9 mouse cellular contexts compared by ENCODE assay signal in the genomic region with DNA sequence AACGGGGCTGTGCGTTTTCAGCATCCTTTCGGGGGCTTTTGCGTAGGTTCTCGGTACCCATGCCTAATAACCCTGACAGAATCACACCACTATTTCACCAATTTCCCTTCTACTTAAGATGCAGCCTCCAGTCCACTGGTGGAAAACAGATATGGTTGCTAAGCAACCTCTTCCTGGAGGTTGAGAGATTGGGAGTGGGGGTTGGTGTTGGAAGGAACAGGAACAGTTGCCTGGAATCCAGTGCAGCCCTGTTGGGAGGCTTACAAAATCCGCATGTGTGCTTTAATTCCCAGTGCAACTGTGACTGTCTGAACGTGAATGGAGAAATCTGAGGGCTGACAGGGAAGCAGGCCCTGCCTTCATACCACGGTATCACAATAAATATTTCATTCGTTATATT. TPM values are rescaled to one million over a fixed set of nuclear protein-coding genes. Genes with fewer than 3 reads are reported as not detected.
DNase-seq lines count a peak whose midpoint lies in the region; ATAC-seq and TF ChIP-seq lines count a peak whose summit lies in the region.
"Had no signal": no experiment of that assay in that cellular context is flagged by ENCODE, and none has a peak within 500 bp of the region (broad histone marks: within the 10 kb centered on the region; RNA-seq: fewer than 3 reads in every experiment).

No protein-coding gene starts in this region.

- no peak overlapping the region for H3K9ac ChIP-seq in CH12.LX (ENCODE audit: insufficient read depth, low read depth)
- no peak overlapping the region for H3K9ac ChIP-seq in embryonic facial prominence, embryonic 12.5 days
- H3K9ac ChIP-seq in heart, embryonic 15.5 days, result no peak overlapping the region

- TF ChIP-seq RAD21 in CH12.LX (IDR thresholded peaks at IDR 0.05; ENCODE audit: low read depth, low read length), result no peak

- peaks cover 31 to 34% of the 10 kb centered on the region in 2 experiments for H3K4me1 ChIP-seq in CH12.LX (ENCODE audit: control insufficient read depth in 1 of 2, insufficient read depth in 2 of 2)
- H3K4me1 ChIP-seq in embryonic facial prominence, embryonic 12.5 days, result peaks cover 24% of the 10 kb centered on the region
- H3K4me1 ChIP-seq in heart, embryonic 15.5 days (replicated peaks), result peaks cover 3% of the 10 kb centered on the region; the same call in 1 of the 2 replicates

- no peak overlapping the region for H3K4me2 ChIP-seq in CH12.LX (ENCODE audit: insufficient read depth, low read depth, poor library complexity, severe bottlenecking)
- H3K4me2 ChIP-seq in embryonic facial prominence, embryonic 12.5 days (replicated peaks), result no peak overlapping the region
- no peak overlapping the region for H3K4me2 ChIP-seq in heart, embryonic 15.5 days

- ATAC-seq in embryonic facial prominence, embryonic 12.5 days (ENCODE audit: insufficient number of reproducible peaks, insufficient read depth, low FRiP score, low TSS enrichment), result peak; percentile 13; the same call in 1 of the 2 replicates
- ATAC-seq in heart, embryonic 15.5 days (replicated peaks; ENCODE audit: insufficient number of reproducible peaks, insufficient read depth, low FRiP score, low read depth), result peak; percentile 78
- ATAC-seq in megakaryocyte progenitor cell, adult 5-6 weeks (replicated peaks; ENCODE audit: poor library complexity), result no peak

- peak overlapping the region; percentile 21; the same call in 1 of the 2 replicates for H3K27ac ChIP-seq in CH12.LX (ENCODE audit: insufficient read depth, low read depth)
- no peak overlapping the region for H3K27ac ChIP-seq in embryonic facial prominence, embryonic 12.5 days
- H3K27ac ChIP-seq in heart, embryonic 15.5 days, result peak overlapping the region; percentile 31
- H3K27ac ChIP-seq in gastrocnemius, adult 2 months, result no peak overlapping the region

- H3K79me2 ChIP-seq in CH12.LX (replicated peaks; ENCODE audit: control insufficient read depth, extremely low read depth, insufficient read depth, poor library complexity, severe bottlenecking), result no peaks in the 10 kb centered on the region

- TF ChIP-seq CTCF in CH12.LX (conservative IDR thresholded peaks at IDR 0.05 in 1 of 2, IDR thresholded peaks at IDR 0.05 in 1 of 2; ENCODE audit: low read depth in 2 of 2, low read length in 2 of 2), result no peak
- TF ChIP-seq CTCF in gastrocnemius, adult 2 months (IDR thresholded peaks at IDR 0.05), result no peak

- no peak for TF ChIP-seq EP300 in CH12.LX (IDR thresholded peaks at IDR 0.05; ENCODE audit: low read length)

- no peak for DNase-seq in CH12.LX (ENCODE audit: extremely low read depth)
- DNase-seq in left cerebral cortex, postnatal 36 days (ENCODE audit: low spot score in 2 of 2), result peak; percentile 36 to 38
- no peak for DNase-seq in gastrocnemius, adult 2 months
- no peak for DNase-seq in cerebellum, adult 9-11 months
- no peak for DNase-seq in lung, postnatal 14 days
- DNase-seq: kidney, adult 9 months had no signal

- dilution Hi-C loops in CH12.LX (cut with MboI; ENCODE audit: extremely low pct_ligation_motif_present, extremely low pct_unique_long_range_greater_than_20kb, low sequenced_read_pairs), result no loop called here

- H3K36me3 ChIP-seq in CH12.LX (replicated peaks in 1 of 2; ENCODE audit: control insufficient read depth in 1 of 2, insufficient read depth in 1 of 2, low read length in 1 of 2), result no peaks in the 10 kb centered on the region
- no peaks in the 10 kb centered on the region for H3K36me3 ChIP-seq in embryonic facial prominence, embryonic 12.5 days
- no peaks in the 10 kb centered on the region for H3K36me3 ChIP-seq in heart, embryonic 15.5 days

- H3K27me3 ChIP-seq in CH12.LX (replicated peaks), result no peaks in the 10 kb centered on the region
- no peaks in the 10 kb centered on the region for H3K27me3 ChIP-seq in embryonic facial prominence, embryonic 12.5 days
- no peaks in the 10 kb centered on the region for H3K27me3 ChIP-seq in heart, embryonic 15.5 days

- intact Hi-C loops in left cerebral cortex, postnatal 36 days (cut with DNase I), result loop anchor here (5.0 kb wide), 1 partner anchor 85 kb away; a partner anchor contains a TSS
- intact Hi-C loops in gastrocnemius, adult 2 months (cut with DNase I), result no loop called here

- in situ Hi-C loops in CH12.LX (cut with MboI; ENCODE audit: low pct_ligation_motif_present, low pct_unique_long_range_greater_than_20kb, low sequenced_read_pairs), result loop anchor here (10.0 kb wide), 2 partner anchors 83 to 443 kb away; a partner anchor contains a TSS

- H3K9me3 ChIP-seq in CH12.LX (replicated peaks; ENCODE audit: low read length), result no peaks in the 10 kb centered on the region
- H3K9me3 ChIP-seq in embryonic facial prominence, embryonic 12.5 days, result no peaks in the 10 kb centered on the region
- no peaks in the 10 kb centered on the region for H3K9me3 ChIP-seq in heart, embryonic 15.5 days (replicated peaks)

- 60% methylated on average over 9 of the region's 9 CpGs for WGBS in embryonic facial prominence, embryonic 12.5 days
- WGBS in heart, embryonic 15.5 days, result 45% methylated on average over 9 of the region's 9 CpGs

- H3K4me3 ChIP-seq in CH12.LX (replicated peaks in 1 of 3; ENCODE audit: low read depth in 2 of 3, low read length in 2 of 3, poor library complexity in 1 of 3), result no peak overlapping the region
- H3K4me3 ChIP-seq in embryonic facial prominence, embryonic 12.5 days, result no peak overlapping the region
- H3K4me3 ChIP-seq in heart, embryonic 15.5 days, result no peak overlapping the region
- no peak overlapping the region for H3K4me3 ChIP-seq in gastrocnemius, adult 2 months

- no peak for TF ChIP-seq POLR2A in CH12.LX (IDR thresholded peaks at IDR 0.05; ENCODE audit: low read depth, low read length)

TF ChIP-seq in CH12.LX, 34 proteins besides CTCF, POLR2A, EP300 and RAD21:
- TF ChIP-seq HCFC1 (IDR thresholded peaks at IDR 0.05; ENCODE audit: low read depth, low read length) (no peak), BHLHE40 (IDR thresholded peaks at IDR 0.05; ENCODE audit: low read depth, low read length) (0 out of 2 replicates have a peak, but pooled peaks have one; percentile 30), NELFE (IDR thresholded peaks at IDR 0.05; ENCODE audit: low read depth, low read length) (no peak), SMC3 (IDR thresholded peaks at IDR 0.05; ENCODE audit: low read depth, low read length) (no peak), ETS1 (conservative IDR thresholded peaks at IDR 0.05; ENCODE audit: low read depth, low read length) (no peak), NRF1 (IDR thresholded peaks at IDR 0.05; ENCODE audit: low read depth, low read length) (no peak), USF1 (IDR thresholded peaks at IDR 0.05; ENCODE audit: low read depth, low read length) (no peak), MAX (IDR thresholded peaks at IDR 0.05; ENCODE audit: low read length) (no peak), IRF4 (IDR thresholded peaks at IDR 0.05; ENCODE audit: low read depth, low read length) (0 out of 2 replicates have a peak, but pooled peaks have one; percentile 8), MXI1 (IDR thresholded peaks at IDR 0.05; ENCODE audit: low read depth, low read length) (no peak), MYC (IDR thresholded peaks at IDR 0.05; ENCODE audit: low read depth, low read length) (no peak)

RNA-seq across cellular contexts. Expression of a gene that starts 57.5 kb away (rescaled TPM):
- 1.3 and 1.8 TPM in 2 replicates for total RNA-seq in CH12.LX (2012; rRNA removed)
- total RNA-seq in CH12.LX (2014; rRNA removed), result 0.24 and 0.30 TPM in 2 replicates
- 0.64 and 0.87 TPM in 2 replicates for polyA plus RNA-seq in CH12.LX (2012; ENCODE audit: insufficient read length, low read depth)
- 8.1 and 9.2 TPM in 2 replicates for polyA plus RNA-seq in embryonic facial prominence, embryonic 12.5 days (2016; fragmentation: Nextera tagmentation; extraction: Ambion mirVana)
- 0.83 and 0.98 TPM in 2 replicates for polyA plus RNA-seq in heart, embryonic 15.5 days (2015; fragmentation: Nextera tagmentation; extraction: Ambion mirVana)
- 10 to 100 TPM; 22.3 to 23.1 TPM for total RNA-seq in left cerebral cortex, postnatal 36 days (2021)
- total RNA-seq in gastrocnemius, adult 2 months (2021), result under 1 TPM in 1 of 2 experiments, not detected in 1; 0.11 TPM
- total RNA-seq in megakaryocyte progenitor cell, adult 5-6 weeks (2015), result not detected in 2 replicates
- total RNA-seq in megakaryocyte progenitor cell, adult 5-6 weeks (2017), result not detected in 2 replicates

Comparison
In these comparisons a context has a peak if more than half of its experiments do, and no peak if none do; other contexts are left out.
1. DNase-seq: peak in left cerebral cortex, postnatal 36 days (2 of 2); none in CH12.LX (single experiment), gastrocnemius, adult 2 months (single experiment), cerebellum, adult 9-11 months (single experiment) and lung, postnatal 14 days (single experiment).
2. H3K27ac ChIP-seq: peak in CH12.LX (single experiment) and heart, embryonic 15.5 days (single experiment); none in embryonic facial prominence, embryonic 12.5 days (single experiment) and gastrocnemius, adult 2 months (single experiment).
3. RNA of a gene that starts 57.5 kb away (total RNA-seq): 22.3 to 23.1 TPM in left cerebral cortex, postnatal 36 days; 0.24 to 1.8 TPM in CH12.LX, 0.11 TPM in gastrocnemius, adult 2 months and not detected in megakaryocyte progenitor cell, adult 5-6 weeks; every median in the first group is over 4 times any median in the second.